Mouse (Mus musculus) cerebellum, adult 11 months (tissue): Measurements from ENCODE around the gene Lama2.
A peak's percentile ranks its signal among the peaks of the same experiment; 100 is the strongest.
"Not testable (repeated sequence)": the region's sequence is repeated elsewhere in the genome, so short reads cannot be mapped to it uniquely, and the experiment has no call there.

Experiments
- DNase-seq: peaks from one replicate; pipeline ENCODE4 v3.0.0; 2022

Lama2 gene

DNA sequence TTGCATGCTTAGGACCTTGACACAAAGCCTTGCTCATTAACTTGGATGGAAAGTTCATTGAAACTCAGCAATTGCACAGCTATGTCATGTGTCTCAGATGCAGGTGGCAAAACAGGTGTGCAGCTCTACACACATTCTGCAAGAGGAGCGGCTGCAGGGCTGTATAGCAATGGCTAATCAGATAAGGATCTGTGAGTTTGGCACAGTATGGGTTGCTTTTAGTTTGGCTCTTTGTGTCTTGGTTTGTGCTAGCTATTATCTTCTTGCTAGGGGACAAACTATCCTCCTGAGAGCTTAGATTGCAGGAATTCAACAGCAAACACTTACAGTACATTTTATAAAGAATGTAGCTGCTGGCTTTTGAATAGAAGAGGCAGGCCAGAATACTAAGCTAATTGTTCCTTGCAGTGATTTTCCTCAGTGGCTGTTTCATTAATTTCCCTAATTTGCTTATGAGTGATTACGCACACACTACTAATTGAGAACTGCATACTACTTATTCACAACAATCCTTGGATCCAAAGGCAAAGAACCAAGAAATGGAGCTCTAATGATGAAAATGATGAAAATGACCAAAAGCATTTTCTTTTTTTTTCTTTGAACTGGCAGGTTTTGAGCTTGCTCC is 617.9 kb downstream of the Lama2 start:
- DNase-seq = no peak

DNA sequence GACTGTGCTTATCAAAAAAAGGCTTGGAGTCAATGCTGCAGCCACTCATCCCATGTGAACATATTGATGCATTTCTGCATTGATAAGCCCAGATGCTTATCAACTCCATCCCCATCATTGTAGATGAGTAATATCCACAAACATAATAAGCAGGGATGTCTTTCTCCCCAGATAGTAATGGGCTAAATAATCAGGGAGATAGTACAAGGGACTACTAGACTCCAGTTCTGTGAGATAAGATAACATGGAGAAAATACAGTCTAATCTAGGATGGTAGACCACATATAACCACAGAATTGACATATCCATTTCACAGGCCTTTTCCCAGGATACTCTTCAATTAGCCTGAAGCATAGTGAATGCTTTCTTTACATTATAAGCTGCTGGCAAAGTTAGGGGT is 622.9 kb downstream of the Lama2 start:
- DNase-seq = no peak

DNA sequence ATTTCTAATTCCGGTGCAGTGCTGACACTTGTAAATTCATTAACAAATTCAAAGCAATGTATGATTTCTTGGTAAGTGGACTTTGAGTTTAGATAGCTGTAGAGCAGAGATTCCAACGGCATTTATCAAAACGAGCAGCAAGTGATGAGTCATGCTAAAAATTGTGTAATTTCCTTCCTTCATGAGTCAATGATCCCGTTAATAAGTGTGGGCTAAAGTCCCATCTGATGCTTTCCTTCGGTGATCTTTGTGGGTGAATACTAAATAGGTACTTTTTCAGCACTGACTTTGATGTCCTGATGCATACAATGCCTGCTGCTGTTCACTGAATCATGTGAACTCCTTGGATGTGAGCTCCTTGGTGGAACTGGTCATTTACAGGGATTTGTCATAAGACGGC is 623.6 kb downstream of the Lama2 start:
- DNase-seq = no peak

DNA sequence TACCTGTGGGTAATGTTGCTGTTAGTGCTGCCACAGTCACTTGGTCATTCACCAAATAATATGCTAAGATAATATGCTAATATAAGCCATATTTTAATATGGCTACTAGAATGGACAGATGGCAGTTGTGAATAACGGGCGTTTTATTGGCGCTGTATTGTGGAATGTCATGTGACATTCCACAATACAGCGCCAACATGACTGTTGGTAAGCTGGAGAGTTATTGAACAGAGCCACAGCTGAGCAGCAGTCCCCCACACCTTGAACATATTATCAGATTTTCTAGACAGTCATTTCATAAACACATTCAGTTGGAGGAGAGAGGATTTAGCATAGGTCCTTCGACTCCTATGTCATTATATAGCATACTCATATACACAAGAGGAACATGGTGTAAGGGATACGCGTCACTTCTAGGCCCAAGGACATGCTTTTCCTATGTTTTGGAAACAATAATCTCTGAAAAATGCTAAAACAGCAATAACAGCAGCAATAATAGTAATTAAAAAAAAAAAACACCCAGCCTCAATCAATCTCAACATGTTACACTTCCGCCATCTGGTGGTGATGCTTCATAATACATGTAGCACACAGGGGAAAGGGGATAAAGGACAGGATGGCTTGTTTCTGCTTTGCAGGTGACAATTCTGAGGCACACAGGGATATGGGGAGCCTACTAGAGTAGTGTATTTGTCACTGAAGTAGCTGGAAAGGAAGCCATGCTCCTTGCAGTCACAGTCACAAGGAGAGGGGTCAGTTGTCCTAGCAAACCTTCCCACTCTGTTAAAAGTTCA is 624.2 kb downstream of the Lama2 start:
- DNase-seq = peak; percentile 3

DNA sequence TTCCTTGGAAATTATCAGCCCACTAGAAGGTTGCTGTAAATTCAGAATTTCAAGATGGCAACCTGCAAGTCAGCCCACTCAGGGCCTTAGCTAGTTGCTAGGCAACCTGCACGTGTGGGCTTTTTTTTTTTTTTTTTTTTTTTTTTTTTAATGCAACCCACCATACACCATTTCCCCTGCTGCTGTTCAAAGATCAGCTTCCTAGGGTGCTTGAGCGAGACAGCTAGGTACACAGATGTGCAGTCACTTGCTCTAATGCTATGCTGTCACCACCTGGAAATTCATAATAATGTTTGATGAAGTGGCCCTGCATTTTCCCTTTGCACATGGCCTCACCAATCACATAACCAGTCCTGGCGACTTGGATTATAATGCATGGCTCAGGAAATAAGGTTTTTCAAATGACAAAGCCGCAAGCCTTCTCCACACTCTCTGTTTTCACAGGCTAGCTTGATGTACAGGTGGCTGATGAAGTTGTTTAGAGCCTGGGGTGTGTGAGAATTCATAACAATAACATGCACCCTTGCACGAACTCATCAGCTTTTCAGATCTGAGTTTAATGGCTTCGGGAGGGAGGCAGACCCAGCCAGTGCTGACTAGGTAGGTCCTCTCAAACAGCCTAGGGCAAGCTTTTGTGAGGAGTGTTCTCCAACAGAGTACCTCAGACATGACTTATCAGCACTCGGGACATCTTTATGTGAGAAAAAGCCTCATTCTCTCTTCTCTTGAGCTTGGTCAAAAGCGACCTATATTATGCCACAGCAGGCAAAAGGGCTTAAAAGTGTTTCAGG is 625.4 kb downstream of the Lama2 start:
- DNase-seq = no peak

DNA sequence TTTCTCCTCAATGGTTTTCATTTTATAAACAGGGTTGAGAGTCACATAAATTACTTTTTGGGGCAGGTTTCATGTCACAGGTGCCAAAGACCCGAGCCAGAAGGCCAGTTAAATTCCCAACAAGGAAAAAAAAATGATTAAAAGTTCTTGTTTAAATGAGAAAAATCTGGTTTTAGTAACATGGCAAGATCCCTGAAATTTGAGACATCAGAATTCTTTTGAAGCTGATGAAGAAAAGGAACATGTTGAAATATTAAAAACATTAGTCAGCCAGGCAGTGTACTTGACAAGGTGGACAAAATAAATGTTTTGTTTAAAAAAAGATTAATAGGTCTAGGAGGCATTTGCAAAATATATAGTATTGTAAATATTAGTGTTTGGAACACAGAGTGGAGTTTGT is 634.1 kb downstream of the Lama2 start:
- no peak for DNase-seq

DNA sequence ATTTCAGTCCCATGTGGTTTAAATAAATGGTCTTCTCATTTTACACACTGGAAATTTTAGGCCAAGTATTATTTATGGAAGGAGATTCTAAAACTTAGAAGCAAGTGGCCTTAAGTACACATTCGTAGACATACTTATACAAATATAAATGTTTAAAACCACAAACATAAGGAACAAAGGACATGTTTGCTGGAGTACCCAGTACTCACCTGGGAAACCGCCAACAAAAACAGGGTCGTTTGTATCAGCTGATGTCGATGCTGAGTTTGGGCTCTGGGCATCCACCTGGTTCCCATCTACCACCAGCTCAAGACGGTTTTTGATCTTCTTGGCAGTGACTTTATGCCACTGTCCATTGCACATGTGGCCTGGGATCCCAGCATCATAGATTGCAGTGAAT is 635.5 kb downstream of the Lama2 start:
- DNase-seq = not testable (repeated sequence)

DNA sequence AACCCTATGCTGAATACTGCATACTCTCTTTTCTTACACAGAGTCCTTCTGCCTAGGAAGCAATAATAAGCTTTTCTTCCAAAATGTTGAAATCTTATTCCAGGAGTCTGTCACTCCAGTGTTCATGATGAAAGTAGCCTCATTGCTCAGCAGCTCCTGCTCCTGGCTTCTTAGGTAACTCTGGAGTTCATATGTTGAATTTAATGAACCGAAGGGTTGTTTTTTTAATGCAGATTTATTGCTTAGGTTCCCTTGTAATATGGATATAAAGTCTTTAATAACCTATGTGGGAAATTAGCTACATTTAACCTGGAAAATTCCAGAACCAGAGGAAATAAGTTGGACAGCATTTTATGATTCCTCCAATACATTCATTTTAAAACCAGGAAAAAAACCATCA is 636.0 kb downstream of the Lama2 start:
- DNase-seq = no peak

DNA sequence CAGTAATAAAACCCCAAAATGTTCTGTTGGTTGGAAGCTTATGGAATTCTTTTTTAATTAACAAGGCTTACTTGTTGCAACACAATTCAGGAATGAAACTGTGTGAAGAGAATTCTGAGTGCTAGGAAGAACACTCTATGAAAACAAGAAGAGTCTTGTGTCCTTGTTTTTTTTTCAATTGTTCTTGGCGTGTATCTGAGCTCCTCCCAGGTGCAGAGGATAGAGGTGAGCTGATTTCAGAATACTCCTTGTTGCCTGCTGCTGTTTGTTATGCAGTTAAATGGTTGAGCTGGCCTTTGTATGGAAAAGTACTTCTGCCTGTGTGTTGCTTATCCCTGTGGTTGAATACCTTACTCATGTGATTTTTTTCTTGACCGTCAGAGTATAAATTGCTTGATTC is 636.9 kb downstream of the Lama2 start:
- no peak for DNase-seq

DNA sequence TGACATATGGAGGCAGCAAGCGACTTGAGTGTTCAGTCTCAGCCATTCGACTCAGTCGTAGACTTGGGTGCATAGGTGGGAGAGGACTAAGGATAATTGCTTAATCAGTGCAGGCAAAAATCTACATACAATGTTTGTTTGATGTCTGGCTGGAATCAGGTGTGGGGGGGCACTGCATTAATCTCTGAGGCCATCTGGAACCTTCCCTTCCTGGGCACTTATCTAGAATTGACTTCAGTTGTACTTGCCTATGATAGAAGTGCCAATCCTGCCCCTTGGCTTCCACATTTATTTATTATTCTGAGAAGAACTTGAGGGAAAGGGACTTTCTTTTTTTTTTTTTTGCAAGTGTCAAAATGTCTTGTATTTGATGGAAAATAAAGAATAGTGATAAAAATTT is 644.2 kb downstream of the Lama2 start:
- no peak for DNase-seq

DNA sequence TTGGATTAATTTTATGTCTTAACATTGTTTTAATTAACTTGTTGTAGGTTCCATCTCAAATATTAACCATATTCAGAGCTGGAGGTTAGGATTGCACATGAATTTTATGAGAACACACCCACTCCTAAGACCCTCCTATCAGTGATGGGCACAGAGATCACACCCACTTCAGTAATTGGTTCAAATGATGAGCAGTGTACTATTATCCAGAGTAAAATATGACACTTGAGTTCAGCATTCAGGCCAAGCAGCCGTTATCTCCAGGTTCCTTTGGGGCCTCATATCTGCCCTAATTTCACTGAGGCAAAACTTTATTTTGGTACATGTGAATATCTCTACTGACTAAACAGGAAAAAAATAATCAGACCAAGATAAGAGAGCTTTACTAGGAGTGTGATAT is 645.3 kb downstream of the Lama2 start:
- DNase-seq = no peak

DNA sequence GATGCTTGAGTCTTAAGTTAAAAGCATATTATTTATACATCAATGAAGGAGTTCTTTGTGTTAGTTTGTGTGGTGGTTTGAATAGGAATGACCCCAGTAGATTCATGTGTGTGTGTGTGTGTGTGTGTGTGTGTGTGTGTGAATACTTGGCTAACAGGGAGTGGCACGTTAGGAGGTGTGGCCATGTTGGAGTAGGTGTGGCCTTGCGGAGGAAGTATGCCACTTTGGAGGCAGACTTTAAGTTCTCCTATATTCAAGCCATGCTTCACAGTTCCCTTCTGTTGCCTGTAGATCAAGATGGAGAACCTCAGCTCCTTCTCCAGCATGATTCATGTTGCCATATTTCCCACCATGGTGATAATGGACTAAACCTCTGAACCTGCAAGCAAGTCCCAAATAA is 646.0 kb downstream of the Lama2 start:
- no peak for DNase-seq

DNA sequence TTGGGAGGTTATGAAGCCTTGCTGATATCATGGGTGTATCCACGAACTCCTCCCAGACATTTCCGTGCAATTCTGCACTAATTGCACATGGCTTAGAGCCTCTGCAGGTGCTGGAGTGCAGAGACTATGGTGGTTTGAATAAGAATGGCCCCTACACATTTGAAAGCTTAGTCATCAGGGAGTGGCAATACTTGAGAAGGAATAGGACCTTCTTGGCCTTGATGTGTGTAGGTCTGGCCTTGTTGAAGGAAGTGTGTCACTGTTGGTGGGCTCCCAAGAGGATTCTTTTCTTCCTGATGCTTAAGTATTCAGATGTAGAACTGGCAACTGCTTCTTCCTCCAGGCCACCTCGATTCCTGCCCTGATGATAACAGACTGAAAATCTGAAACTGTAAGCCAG is 661.0 kb downstream of the Lama2 start:
- DNase-seq = no peak

DNA sequence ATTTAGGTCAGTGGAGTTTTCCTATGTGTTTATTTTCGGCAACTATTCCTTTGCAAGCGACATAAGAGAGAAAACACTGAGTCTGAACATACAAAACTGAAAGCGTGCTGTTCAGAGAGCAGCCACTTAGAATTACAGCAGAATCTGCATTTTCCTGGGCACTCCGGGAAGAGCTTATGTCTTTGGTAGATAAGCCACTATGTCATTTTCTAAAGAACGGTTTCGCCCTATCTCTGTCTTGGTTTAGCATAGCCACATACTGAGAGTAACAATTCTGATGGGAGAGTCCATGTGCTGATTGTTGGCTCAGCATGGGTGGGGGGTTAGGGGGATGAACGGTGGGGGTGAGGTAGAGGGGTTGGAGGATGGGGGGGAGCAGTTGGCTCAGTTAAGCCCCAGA is 669.1 kb downstream of the Lama2 start:
- DNase-seq = no peak

DNA sequence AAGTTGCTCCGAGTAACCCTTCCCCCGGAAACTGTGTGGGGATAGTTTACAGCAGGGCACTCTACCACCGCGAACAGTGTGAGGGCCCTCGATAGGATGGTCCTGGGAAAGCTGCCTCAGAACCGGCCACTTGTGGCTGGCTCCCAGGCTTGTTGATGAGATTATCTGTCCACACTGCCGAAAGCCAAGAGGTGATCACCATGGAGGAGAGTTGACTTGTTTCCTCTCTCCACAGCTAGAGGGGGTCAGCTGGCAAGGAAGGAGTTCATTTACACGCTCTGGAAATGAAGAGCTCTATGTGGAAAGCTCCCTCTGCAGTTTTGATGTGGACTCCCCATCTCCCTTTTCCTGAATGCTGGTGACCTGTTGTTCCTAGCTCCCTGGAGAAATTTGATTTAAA is 669.9 kb downstream of the Lama2 start:
- DNase-seq = no peak

DNA sequence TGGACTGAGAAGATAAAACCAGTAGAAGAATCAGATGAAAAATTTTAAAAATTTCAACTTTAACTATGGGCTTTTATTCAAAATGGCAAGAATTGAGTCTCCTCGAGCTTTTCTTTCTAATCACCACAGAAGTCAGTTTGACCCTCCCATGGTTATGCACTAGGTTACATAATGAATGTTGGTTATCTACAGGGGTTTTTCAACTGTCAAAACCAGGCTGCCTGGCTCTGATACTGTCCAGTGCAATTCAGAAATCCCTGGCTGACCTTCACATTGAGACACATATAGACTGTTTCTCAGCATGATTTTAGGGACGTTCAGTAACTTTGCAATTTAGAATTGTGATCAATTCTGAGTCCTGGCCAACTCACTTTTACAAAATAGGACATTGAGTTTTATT is 671.2 kb downstream of the Lama2 start:
- DNase-seq = no peak

DNA sequence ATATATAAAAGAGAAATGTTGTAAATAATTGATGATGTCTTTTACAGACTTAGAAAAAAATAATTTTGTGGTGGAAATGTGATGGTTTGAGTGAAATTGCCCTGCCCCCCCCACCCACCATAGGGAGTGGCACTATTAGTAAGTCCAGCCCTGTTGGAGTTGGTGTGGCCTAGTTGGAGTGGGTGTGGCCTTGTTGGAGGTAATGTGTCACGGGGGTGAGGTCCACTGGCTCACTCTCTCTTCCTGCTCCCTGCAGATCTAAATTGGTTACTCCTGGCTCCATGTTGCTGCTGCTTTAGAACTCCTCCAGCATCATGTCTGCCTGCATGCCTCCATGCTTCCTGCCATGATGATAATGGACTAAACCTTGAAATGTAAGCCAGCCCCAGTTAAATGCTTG is 680.0 kb downstream of the Lama2 start:
- DNase-seq = no peak

DNA sequence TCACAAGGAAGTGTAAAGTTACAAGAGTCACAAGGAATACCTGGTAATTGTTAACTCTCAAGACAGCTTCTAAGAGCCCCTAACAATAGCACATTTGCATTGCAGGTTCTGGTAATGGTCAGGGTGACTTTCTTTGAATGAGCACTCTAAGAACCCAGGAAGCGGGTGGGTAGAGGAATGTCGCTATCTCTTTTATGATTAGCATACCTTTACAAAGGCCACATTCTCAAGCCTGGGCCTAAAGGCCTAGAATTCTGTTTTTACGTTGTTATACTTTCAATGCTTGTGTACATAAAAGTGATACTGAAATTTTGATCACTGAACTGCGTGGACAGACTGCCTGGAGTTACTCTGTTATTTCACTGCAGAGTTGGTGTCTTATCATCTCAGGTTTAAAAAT is 681.1 kb downstream of the Lama2 start:
- DNase-seq = not testable (repeated sequence)

DNA sequence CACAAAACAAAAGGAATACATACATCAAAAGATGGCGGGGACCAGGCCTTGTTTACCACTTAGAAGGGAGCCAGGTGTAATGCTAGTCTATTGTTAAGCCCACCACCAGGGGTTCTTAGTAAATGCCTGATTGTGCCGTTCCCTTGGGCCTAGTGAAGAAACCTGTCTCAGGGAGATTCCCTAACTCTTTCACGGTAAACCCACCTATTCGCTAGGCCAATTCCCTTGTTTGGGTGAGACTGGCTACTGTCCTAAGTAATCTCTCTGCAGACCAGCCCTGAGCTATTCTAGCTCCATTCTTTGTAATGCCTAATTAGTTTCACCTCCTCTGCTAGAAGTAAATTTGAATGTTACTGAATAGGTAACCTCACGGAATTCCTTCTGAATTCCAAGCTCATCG is 683.5 kb downstream of the Lama2 start:
- DNase-seq = not testable (repeated sequence)
